Mouse (Mus musculus) cerebellum, adult 18-20 months (tissue): ENCODE results near the gene Hps6.
"Not testable (repeated sequence)": the region's sequence is repeated elsewhere in the genome, so short reads cannot be mapped to it uniquely, and the experiment has no call there.

Source experiments
- DNase-seq, 2 experiments: peaks; one replicate each; pipeline ENCODE4 v3.0.0; 2021

Hps6 gene

GRCm38 (mm10) chr19:46003371-46004226, at the start of gene Hps6:
TSS of gene Hps6 (plus strand) at chr19:46003508.
- peak; percentile 90 to 91 for DNase-seq

GRCm38 (mm10) chr19:45956736-45957135, 46.6 kb upstream of the Hps6 start:
- no peak for DNase-seq

GRCm38 (mm10) chr19:45960770-45961169, 42.5 kb upstream of the Hps6 start:
- DNase-seq, result no peak

- DNase-seq, result no peak
Measured at GRCm38 (mm10) chr19:45984379-45984778, 18.9 kb upstream of the Hps6 start.

GRCm38 (mm10) chr19:45988238-45988637, 15.1 kb upstream of the Hps6 start:
- no peak for DNase-seq

GRCm38 (mm10) chr19:45991171-45991570, 12.1 kb upstream of the Hps6 start:
- DNase-seq, result no peak

GRCm38 (mm10) chr19:45993441-45993840, 9.9 kb upstream of the Hps6 start:
- not testable (repeated sequence) for DNase-seq

- DNase-seq, result no peak
Measured at GRCm38 (mm10) chr19:45993981-45994737, 9.1 kb upstream of the Hps6 start.

- DNase-seq, result peak in 1 of 2 experiments; percentile 9
Measured at GRCm38 (mm10) chr19:45997365-45997764, 5.9 kb upstream of the Hps6 start.

GRCm38 (mm10) chr19:45997785-45998693, 5.3 kb upstream of the Hps6 start, which contains the start of gene Armh3:
TSS of gene Armh3 (minus strand) at chr19:45998488.
- peak; percentile 94 to 99 for DNase-seq

- DNase-seq, result peak in 1 of 2 experiments; percentile 8
Measured at GRCm38 (mm10) chr19:45998694-45999217, 4.6 kb upstream of the Hps6 start.

GRCm38 (mm10) chr19:45999378-45999777, 3.9 kb upstream of the Hps6 start:
- no peak for DNase-seq

GRCm38 (mm10) chr19:46002279-46002678, 1.0 kb upstream of the Hps6 start:
- no peak for DNase-seq

GRCm38 (mm10) chr19:46004814-46005466, 1.6 kb downstream of the Hps6 start:
- DNase-seq, result peak; percentile 11 to 13

GRCm38 (mm10) chr19:46005680-46006079, 2.4 kb downstream of the Hps6 start:
- DNase-seq, result no peak

GRCm38 (mm10) chr19:46014572-46015178, 11.4 kb downstream of the Hps6 start:
- peak; percentile 88 to 92 for DNase-seq

GRCm38 (mm10) chr19:46016023-46016422, 12.7 kb downstream of the Hps6 start:
- no peak for DNase-seq

- no peak for DNase-seq
Measured at GRCm38 (mm10) chr19:46024959-46025358, 21.7 kb downstream of the Hps6 start.

- no peak for DNase-seq
Measured at GRCm38 (mm10) chr19:46026567-46026966, 23.3 kb downstream of the Hps6 start.

GRCm38 (mm10) chr19:46028747-46029320, 25.5 kb downstream of the Hps6 start:
- DNase-seq, result no peak

- no peak for DNase-seq
Measured at GRCm38 (mm10) chr19:46029652-46030051, 26.3 kb downstream of the Hps6 start.
